8 mouse cellular contexts compared by ENCODE assay signal in the genomic region with DNA sequence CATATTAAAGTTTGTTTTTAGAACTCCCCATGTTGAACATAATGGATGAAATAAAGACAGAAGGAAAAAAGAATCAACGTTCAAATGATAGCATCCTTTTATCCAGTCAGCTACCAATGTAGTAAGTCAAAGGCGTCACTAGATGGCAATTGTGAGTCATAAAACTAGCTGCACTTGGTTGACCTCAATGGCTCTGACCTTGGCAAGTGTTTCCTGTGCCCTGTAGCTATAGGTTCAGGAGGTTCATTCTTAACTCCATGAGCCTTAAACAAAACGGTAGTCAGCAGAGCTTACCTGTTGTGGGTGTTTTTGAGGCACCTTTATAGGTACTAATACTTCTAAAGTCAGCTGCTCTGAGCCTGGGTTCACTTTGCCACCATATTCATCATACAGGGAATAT.
DNase-seq lines count a peak whose midpoint lies in the region; ATAC-seq lines count a peak whose summit lies in the region.

No protein-coding gene starts in this region.

- DNase-seq in heart, adult 18-20 months: peak; percentile 25 to 58
- DNase-seq in heart, postnatal 25 days (ENCODE audit: low spot score): no peak
- peak; percentile 22 for DNase-seq in thymus, postnatal 0 days (ENCODE audit: low spot score)
- no peak for DNase-seq in thymus, postnatal 25 days
- peak; percentile 42 for DNase-seq in embryo, embryonic 11.5 days (ENCODE audit: low read depth, low spot score)
- peak; percentile 53 for DNase-seq in kidney, postnatal 14 days
- DNase-seq in retina, postnatal 1 day: peak; percentile 67

- no peak for ATAC-seq in erythroid progenitor cell, adult 5-6 weeks (replicated peaks; ENCODE audit: low FRiP score, poor library complexity, severe bottlenecking)

- intact Hi-C loops in heart, postnatal 25 days (cut with DNase I): loop anchor here (1.0 to 2.0 kb wide), 2 partner anchors 35 to 612 kb away; no protein-coding TSS in a partner anchor

Comparison
In these comparisons a context has a peak if more than half of its experiments do, and no peak if none do; other contexts are left out.
1. DNase-seq: peak in heart, adult 18-20 months (2 of 2), thymus, postnatal 0 days (single experiment), embryo, embryonic 11.5 days (single experiment), kidney, postnatal 14 days (single experiment) and retina, postnatal 1 day (single experiment); none in heart, postnatal 25 days (single experiment) and thymus, postnatal 25 days (single experiment).